Mouse (Mus musculus): ENCODE measurements around the gene 2010111I01Rik. TPM values are rescaled to one million over a fixed set of nuclear protein-coding genes. Genes with fewer than 3 reads are reported as not detected.

Gene 2010111I01Rik
- polyA plus RNA-seq, 1 experiment from 2014 or later = 28.5 TPM

- no peaks in the 10 kb centered on the region for H3K4me1 ChIP-seq
- H3K4me3 ChIP-seq = no peak overlapping the region
- H3K27me3 ChIP-seq (ENCODE audit: low read depth, poor library complexity, severe bottlenecking) = no peaks in the 10 kb centered on the region
- 91% methylated on average over 2 of the region's 2 CpGs for WGBS
- H3K27ac ChIP-seq (replicated peaks) = no peak overlapping the region
- H3K36me3 ChIP-seq = no peaks in the 10 kb centered on the region
- no peak for DNase-seq (ENCODE audit: low spot score)
- H3K9me3 ChIP-seq (replicated peaks) = no peaks in the 10 kb centered on the region
Observed at GRCm38 (mm10) chr13:63038415-63038814, 73.7 kb downstream of the 2010111I01Rik start.

- Histone ChIP-seq H3K9me3 (replicated peaks) (no peaks in the 10 kb centered on the region), H3K4me1 (no peaks in the 10 kb centered on the region), H3K27ac (replicated peaks) (no peak overlapping the region), H3K27me3 (ENCODE audit: low read depth, poor library complexity, severe bottlenecking) (no peaks in the 10 kb centered on the region), H3K36me3 (no peaks in the 10 kb centered on the region), H3K4me3 (no peak overlapping the region)
- no peak for DNase-seq (ENCODE audit: low spot score)
- 89% methylated on average over 1 of the region's 1 CpGs for WGBS
Observed at GRCm38 (mm10) chr13:63038871-63039270, 74.2 kb downstream of the 2010111I01Rik start.

- Histone ChIP-seq H3K27ac (replicated peaks) (no peak overlapping the region), H3K4me1 (no peaks in the 10 kb centered on the region), H3K4me3 (no peak overlapping the region), H3K36me3 (no peaks in the 10 kb centered on the region), H3K9me3 (replicated peaks) (no peaks in the 10 kb centered on the region), H3K27me3 (ENCODE audit: low read depth, poor library complexity, severe bottlenecking) (no peaks in the 10 kb centered on the region)
- DNase-seq (ENCODE audit: low spot score) = no peak
- 74% methylated on average over 6 of the region's 6 CpGs for WGBS
Observed at GRCm38 (mm10) chr13:63039326-63039725, 74.6 kb downstream of the 2010111I01Rik start.

- Histone ChIP-seq H3K27ac (replicated peaks) (no peak overlapping the region), H3K9me3 (replicated peaks) (no peaks in the 10 kb centered on the region), H3K36me3 (no peaks in the 10 kb centered on the region), H3K27me3 (ENCODE audit: low read depth, poor library complexity, severe bottlenecking) (no peaks in the 10 kb centered on the region), H3K4me3 (no peak overlapping the region), H3K4me1 (no peaks in the 10 kb centered on the region)
- no peak for DNase-seq (ENCODE audit: low spot score)
- 90% methylated on average over 2 of the region's 2 CpGs for WGBS
Observed at GRCm38 (mm10) chr13:63039848-63040247, 75.2 kb downstream of the 2010111I01Rik start.

- Histone ChIP-seq H3K4me3 (no peak overlapping the region), H3K4me1 (no peaks in the 10 kb centered on the region), H3K27ac (replicated peaks) (no peak overlapping the region), H3K9me3 (replicated peaks) (0 out of 2 replicates have a peak, but pooled peaks cover 3% of the 10 kb centered on the region), H3K27me3 (ENCODE audit: low read depth, poor library complexity, severe bottlenecking) (no peaks in the 10 kb centered on the region), H3K36me3 (no peaks in the 10 kb centered on the region)
- 85% methylated on average over 2 of the region's 2 CpGs for WGBS
- no peak for DNase-seq (ENCODE audit: low spot score)
Observed at GRCm38 (mm10) chr13:63045504-63046205, 81.0 kb downstream of the 2010111I01Rik start.

GRCm38 (mm10) chr13:63046206-63047020 is 81.7 kb downstream of the 2010111I01Rik start:
- no peak overlapping the region for H3K4me3 ChIP-seq
- no peaks in the 10 kb centered on the region for H3K4me1 ChIP-seq
- 0 out of 2 replicates have a peak, but pooled peaks cover 3% of the 10 kb centered on the region for H3K9me3 ChIP-seq (replicated peaks)
- DNase-seq (ENCODE audit: low spot score) = peak; percentile 62
- no peaks in the 10 kb centered on the region for H3K36me3 ChIP-seq
- 43% methylated on average over 7 of the region's 7 CpGs for WGBS
- no peaks in the 10 kb centered on the region for H3K27me3 ChIP-seq (ENCODE audit: low read depth, poor library complexity, severe bottlenecking)
- no peak overlapping the region; the same call in 1 of the 2 replicates for H3K27ac ChIP-seq (replicated peaks)

GRCm38 (mm10) chr13:63063706-63064105 is 99.0 kb downstream of the 2010111I01Rik start:
- H3K4me1 ChIP-seq = no peaks in the 10 kb centered on the region
- no peaks in the 10 kb centered on the region for H3K9me3 ChIP-seq (replicated peaks)
- 89% methylated on average over 1 of the region's 1 CpGs for WGBS
- no peak overlapping the region for H3K4me3 ChIP-seq
- no peak for DNase-seq (ENCODE audit: low spot score)
- no peaks in the 10 kb centered on the region for H3K27me3 ChIP-seq (ENCODE audit: low read depth, poor library complexity, severe bottlenecking)
- H3K36me3 ChIP-seq = no peaks in the 10 kb centered on the region
- H3K27ac ChIP-seq (replicated peaks) = no peak overlapping the region

- Histone ChIP-seq H3K4me3 (no peak overlapping the region), H3K36me3 (no peaks in the 10 kb centered on the region), H3K27ac (replicated peaks) (no peak overlapping the region), H3K9me3 (replicated peaks) (no peaks in the 10 kb centered on the region), H3K27me3 (ENCODE audit: low read depth, poor library complexity, severe bottlenecking) (no peaks in the 10 kb centered on the region), H3K4me1 (peaks cover 1% of the 10 kb centered on the region)
- no peak for DNase-seq (ENCODE audit: low spot score)
- WGBS = 88% methylated on average over 1 of the region's 1 CpGs
Observed at GRCm38 (mm10) chr13:63066607-63067006, 101.9 kb downstream of the 2010111I01Rik start.

GRCm38 (mm10) chr13:63068371-63069136 is 103.9 kb downstream of the 2010111I01Rik start:
- Histone ChIP-seq H3K27ac (replicated peaks) (no peak overlapping the region), H3K4me3 (no peak overlapping the region), H3K4me1 (peaks cover 8% of the 10 kb centered on the region), H3K27me3 (ENCODE audit: low read depth, poor library complexity, severe bottlenecking) (no peaks in the 10 kb centered on the region), H3K9me3 (replicated peaks) (no peaks in the 10 kb centered on the region), H3K36me3 (no peaks in the 10 kb centered on the region)
- WGBS = 81% methylated on average over 4 of the region's 4 CpGs
- DNase-seq (ENCODE audit: low spot score) = no peak

GRCm38 (mm10) chr13:63071874-63072273 is 107.2 kb downstream of the 2010111I01Rik start:
- Histone ChIP-seq H3K9me3 (replicated peaks) (0 out of 2 replicates have a peak, but pooled peaks cover 4% of the 10 kb centered on the region), H3K27me3 (ENCODE audit: low read depth, poor library complexity, severe bottlenecking) (no peaks in the 10 kb centered on the region), H3K4me1 (peaks cover 8% of the 10 kb centered on the region), H3K4me3 (no peak overlapping the region), H3K36me3 (no peaks in the 10 kb centered on the region), H3K27ac (replicated peaks) (0 out of 2 replicates have a peak overlapping the region, but pooled peaks have one; percentile 3)
- WGBS = 68% methylated on average over 8 of the region's 8 CpGs
- no peak for DNase-seq (ENCODE audit: low spot score)

- no peak for DNase-seq (ENCODE audit: low spot score)
- Histone ChIP-seq H3K9me3 (replicated peaks) (0 out of 2 replicates have a peak, but pooled peaks cover 4% of the 10 kb centered on the region), H3K4me1 (peaks cover 8% of the 10 kb centered on the region), H3K27me3 (ENCODE audit: low read depth, poor library complexity, severe bottlenecking) (no peaks in the 10 kb centered on the region), H3K27ac (replicated peaks) (no peak overlapping the region), H3K36me3 (no peaks in the 10 kb centered on the region), H3K4me3 (no peak overlapping the region)
- WGBS = 42% methylated on average over 3 of the region's 3 CpGs
Observed at GRCm38 (mm10) chr13:63072376-63072775, 107.7 kb downstream of the 2010111I01Rik start.

GRCm38 (mm10) chr13:63073911-63074675 is 109.4 kb downstream of the 2010111I01Rik start:
- no peak overlapping the region for H3K27ac ChIP-seq (replicated peaks)
- H3K4me1 ChIP-seq = peaks cover 8% of the 10 kb centered on the region
- no peak for DNase-seq (ENCODE audit: low spot score)
- H3K36me3 ChIP-seq = no peaks in the 10 kb centered on the region
- 0 out of 2 replicates have a peak, but pooled peaks cover 4% of the 10 kb centered on the region for H3K9me3 ChIP-seq (replicated peaks)
- H3K27me3 ChIP-seq (ENCODE audit: low read depth, poor library complexity, severe bottlenecking) = no peaks in the 10 kb centered on the region
- no peak overlapping the region for H3K4me3 ChIP-seq
- WGBS = 86% methylated on average over 9 of the region's 9 CpGs
